8 mouse cellular contexts compared by ENCODE assay signal in the genomic region with DNA sequence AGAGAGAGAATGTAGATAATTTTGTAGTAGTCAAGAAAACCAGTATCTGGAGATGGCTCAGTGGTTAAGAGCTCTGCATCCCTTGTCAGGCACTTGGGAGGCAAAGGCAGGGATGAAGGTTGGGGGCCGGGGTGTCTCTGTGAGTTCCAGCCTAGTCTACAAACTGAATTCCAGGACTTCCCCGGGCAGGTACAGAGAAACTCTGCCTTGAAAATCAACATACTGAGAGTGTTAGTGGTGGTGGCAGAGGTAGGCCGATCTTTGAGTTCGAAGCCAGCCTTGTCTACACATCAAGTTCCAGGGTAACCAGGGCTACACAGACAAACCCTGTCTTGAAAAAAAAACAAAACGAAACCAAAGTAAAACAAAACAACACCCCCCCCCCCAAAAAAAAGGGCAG. TPM values are rescaled to one million over a fixed set of nuclear protein-coding genes. Genes with fewer than 3 reads are reported as not detected.
A peak's percentile ranks its signal among the peaks of the same experiment; 100 is the strongest.
DNase-seq lines count a peak whose midpoint lies in the region; ATAC-seq lines count a peak whose summit lies in the region.

No protein-coding gene starts in this region.

- no peak for DNase-seq in kidney, postnatal 25 days
- DNase-seq in NIH3T3 (ENCODE audit: low read depth): peak; percentile 26
- no peak for DNase-seq in left cerebral cortex, adult 18-20 months (ENCODE audit: low spot score in 2 of 2)
- no peak for DNase-seq in adrenal gland, postnatal 36 days

- no peaks in the 10 kb centered on the region for H3K9me3 ChIP-seq in kidney, embryonic 15.5 days (replicated peaks)
- H3K9me3 ChIP-seq in hindbrain, embryonic 12.5 days (replicated peaks): no peaks in the 10 kb centered on the region
- H3K9me3 ChIP-seq in midbrain, embryonic 12.5 days: no peaks in the 10 kb centered on the region

- H3K27ac ChIP-seq in kidney, embryonic 15.5 days: no peak overlapping the region
- no peak overlapping the region for H3K27ac ChIP-seq in hindbrain, embryonic 12.5 days
- H3K27ac ChIP-seq in midbrain, embryonic 12.5 days (replicated peaks): no peak overlapping the region

- 55% methylated on average over 5 of the region's 5 CpGs for WGBS in kidney, embryonic 15.5 days
- WGBS in hindbrain, embryonic 12.5 days: 70% methylated on average over 5 of the region's 5 CpGs
- WGBS in midbrain, embryonic 12.5 days: 58% methylated on average over 5 of the region's 5 CpGs

- H3K36me3 ChIP-seq in kidney, embryonic 15.5 days: peaks cover 5% of the 10 kb centered on the region; the same call in 1 of the 2 replicates
- no peaks in the 10 kb centered on the region for H3K36me3 ChIP-seq in hindbrain, embryonic 12.5 days
- no peaks in the 10 kb centered on the region for H3K36me3 ChIP-seq in midbrain, embryonic 12.5 days

- peak overlapping the region; percentile 86; the same call in 1 of the 2 replicates for H3K9ac ChIP-seq in kidney, embryonic 15.5 days
- H3K9ac ChIP-seq in hindbrain, embryonic 12.5 days: no peak overlapping the region
- H3K9ac ChIP-seq in midbrain, embryonic 12.5 days (replicated peaks): no peak overlapping the region

- no peak for ATAC-seq in kidney, embryonic 15.5 days (replicated peaks; ENCODE audit: low FRiP score)
- ATAC-seq in hindbrain, embryonic 12.5 days (ENCODE audit: low FRiP score): no peak
- ATAC-seq in midbrain, embryonic 12.5 days (ENCODE audit: low FRiP score, low read depth): no peak
- no peak for ATAC-seq in monocyte, adult 5-6 weeks (replicated peaks; ENCODE audit: insufficient number of reproducible peaks, low FRiP score, low TSS enrichment, poor library complexity, severe bottlenecking)

- peaks cover 11% of the 10 kb centered on the region for H3K4me1 ChIP-seq in kidney, embryonic 15.5 days
- H3K4me1 ChIP-seq in hindbrain, embryonic 12.5 days: no peaks in the 10 kb centered on the region
- H3K4me1 ChIP-seq in midbrain, embryonic 12.5 days: peaks cover 6% of the 10 kb centered on the region; the same call in 1 of the 2 replicates

- peak overlapping the region; percentile 92 for H3K4me3 ChIP-seq in kidney, embryonic 15.5 days (replicated peaks)
- H3K4me3 ChIP-seq in hindbrain, embryonic 12.5 days: peak overlapping the region; percentile 82
- peak overlapping the region; percentile 81 for H3K4me3 ChIP-seq in midbrain, embryonic 12.5 days

- no peaks in the 10 kb centered on the region for H3K27me3 ChIP-seq in kidney, embryonic 15.5 days
- H3K27me3 ChIP-seq in hindbrain, embryonic 12.5 days: no peaks in the 10 kb centered on the region
- H3K27me3 ChIP-seq in midbrain, embryonic 12.5 days: no peaks in the 10 kb centered on the region

- H3K4me2 ChIP-seq in kidney, embryonic 15.5 days: peak overlapping the region; percentile 70
- H3K4me2 ChIP-seq in hindbrain, embryonic 12.5 days (replicated peaks): peak overlapping the region; percentile 88
- peak overlapping the region; percentile 87 for H3K4me2 ChIP-seq in midbrain, embryonic 12.5 days (replicated peaks)

RNA-seq across cellular contexts. Expression of a gene that starts 0.9 kb away (rescaled TPM):
- polyA plus RNA-seq in kidney, embryonic 15.5 days (2015; fragmentation: Nextera tagmentation; extraction: Ambion mirVana): 64.1 and 68.4 TPM in 2 replicates
- 24.2 and 30.0 TPM in 2 replicates for polyA plus RNA-seq in hindbrain, embryonic 12.5 days (2016; fragmentation: Nextera tagmentation; extraction: Ambion mirVana)
- 39.7 and 55.9 TPM in 2 replicates for polyA plus RNA-seq in midbrain, embryonic 12.5 days (2016; fragmentation: Nextera tagmentation; extraction: Ambion mirVana)
- 1 to 10 TPM; 2.3 to 2.4 TPM for total RNA-seq in left cerebral cortex, adult 18-20 months (2021)
- 1.5 to 2.9 TPM (median 1.6 TPM) in 3 replicates for total RNA-seq in monocyte, adult 5-6 weeks (2017)
- total RNA-seq in adrenal gland, postnatal 36 days (2021): 1 to 10 TPM; 1.4 to 2.3 TPM
